Mouse (Mus musculus) T-helper 1 cell (primary cell): ENCODE data around the gene Rbms3.

Experiments
- in situ Hi-C: fragments of 300-600 bp; cut with MboI, MseI; formaldehyde crosslinking; loops from one replicate; pipeline ENCODE4 v1.15.1; 2025; ENCODE audit warnings: high pct_unique_total_duplicates

Gene Rbms3

DNA sequence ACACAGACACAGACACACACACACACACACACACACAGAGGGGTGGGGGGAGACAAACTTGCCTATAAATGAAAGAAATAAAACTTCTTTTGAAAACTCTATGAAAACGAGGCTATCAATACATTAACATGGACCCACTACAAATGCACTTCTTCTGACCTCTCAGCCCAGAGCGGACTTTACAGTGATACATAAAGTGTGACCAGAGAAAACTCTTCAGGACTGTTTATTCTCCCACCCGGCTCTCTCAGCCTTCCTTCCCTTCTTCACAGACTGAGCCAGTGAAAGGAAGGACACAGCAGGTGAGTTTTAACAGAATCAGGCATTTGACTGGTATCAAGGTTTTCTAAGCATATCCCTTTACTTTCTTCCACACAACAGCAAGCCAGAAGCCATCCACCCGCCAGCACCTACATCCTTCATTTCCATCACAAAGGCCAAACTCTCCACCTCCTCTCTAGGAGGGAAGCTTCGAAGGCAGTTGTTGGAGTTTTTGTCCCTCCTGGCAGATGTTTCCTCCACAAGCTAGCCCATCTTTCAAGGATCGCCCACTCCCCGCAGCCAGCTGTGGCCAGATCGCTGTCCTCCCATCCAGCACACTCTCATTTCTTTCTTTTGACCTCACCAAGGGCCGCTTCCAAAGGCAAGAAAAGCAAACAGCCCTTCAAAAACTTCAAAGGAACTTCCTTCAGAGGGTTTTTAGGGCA lies 980.5 kb downstream of the Rbms3 start:
- in situ Hi-C loops, result no loop called here

- in situ Hi-C loops, result no loop called here
Measured at GRCm38 (mm10) chr9:116644616-116645015, 985.1 kb downstream of the Rbms3 start.

- in situ Hi-C loops, result no loop called here
Measured at GRCm38 (mm10) chr9:116640302-116640679, 989.4 kb downstream of the Rbms3 start.

DNA sequence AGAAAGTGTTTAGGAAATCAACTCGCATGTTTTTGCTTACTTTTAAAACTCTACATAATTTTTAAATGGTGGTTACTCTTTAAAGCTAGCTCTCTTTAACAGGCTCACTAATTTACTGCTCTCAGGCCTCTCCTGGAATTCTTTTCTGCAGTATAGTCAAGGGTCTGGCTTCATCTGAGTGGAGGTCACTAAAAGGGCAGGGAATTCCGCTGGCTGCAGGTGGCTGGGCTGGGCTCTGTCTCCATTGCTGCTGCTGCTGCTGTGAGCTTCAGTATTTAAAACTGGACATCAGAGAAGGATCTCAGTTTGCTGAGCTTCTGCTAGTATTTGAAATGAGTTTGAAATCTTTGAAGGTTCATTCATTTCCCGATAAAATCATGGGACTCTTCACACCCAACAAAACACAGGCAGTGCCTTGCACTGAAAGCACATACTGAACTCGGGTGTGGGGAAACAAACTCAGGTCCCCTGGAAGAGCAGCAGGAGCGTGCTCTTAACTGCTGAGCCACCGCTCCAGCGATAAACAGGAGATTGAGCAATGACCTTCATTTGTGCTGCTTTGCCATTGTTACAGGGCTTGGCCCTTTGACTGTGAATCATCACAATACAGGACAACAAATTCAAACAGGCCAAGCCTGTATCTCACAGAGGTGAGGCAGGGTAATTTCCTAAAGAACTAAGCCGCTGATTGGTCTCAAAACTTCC lies 990.0 kb downstream of the Rbms3 start:
- in situ Hi-C loops, result no loop called here

GRCm38 (mm10) chr9:116633786-116634185 lies 995.9 kb downstream of the Rbms3 start:
- in situ Hi-C loops, result no loop called here

GRCm38 (mm10) chr9:116633075-116633474 lies 996.6 kb downstream of the Rbms3 start:
- in situ Hi-C loops, result no loop called here

GRCm38 (mm10) chr9:116631816-116632215 lies 997.9 kb downstream of the Rbms3 start:
- in situ Hi-C loops, result no loop called here

- in situ Hi-C loops, result no loop called here
Measured at GRCm38 (mm10) chr9:116630805-116631204, 998.9 kb downstream of the Rbms3 start.

DNA sequence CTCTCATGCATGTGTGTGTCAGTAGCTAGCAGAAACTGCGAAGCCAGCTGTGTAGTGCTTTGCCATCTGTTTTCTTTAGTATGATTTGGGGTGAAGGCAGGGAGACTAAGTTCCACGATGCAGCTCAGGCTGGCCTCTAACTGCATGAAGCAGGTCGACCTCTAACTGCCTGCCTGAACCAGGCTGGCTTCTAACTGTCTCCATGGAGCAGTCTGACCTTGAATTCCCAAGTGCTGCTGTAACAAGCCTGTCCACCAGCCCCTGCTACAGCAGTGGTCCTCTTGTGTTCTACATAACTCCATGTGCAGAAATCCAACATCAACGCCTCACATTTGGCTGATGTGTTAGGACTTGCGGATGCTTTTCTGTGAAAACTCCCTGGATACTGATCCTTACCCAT lies 1009.3 kb downstream of the Rbms3 start:
- in situ Hi-C loops, result no loop called here

- in situ Hi-C loops, result no loop called here
Measured at GRCm38 (mm10) chr9:116618886-116619285, 1010.8 kb downstream of the Rbms3 start.

GRCm38 (mm10) chr9:116613276-116613675 lies 1016.4 kb downstream of the Rbms3 start:
- in situ Hi-C loops, result no loop called here

DNA sequence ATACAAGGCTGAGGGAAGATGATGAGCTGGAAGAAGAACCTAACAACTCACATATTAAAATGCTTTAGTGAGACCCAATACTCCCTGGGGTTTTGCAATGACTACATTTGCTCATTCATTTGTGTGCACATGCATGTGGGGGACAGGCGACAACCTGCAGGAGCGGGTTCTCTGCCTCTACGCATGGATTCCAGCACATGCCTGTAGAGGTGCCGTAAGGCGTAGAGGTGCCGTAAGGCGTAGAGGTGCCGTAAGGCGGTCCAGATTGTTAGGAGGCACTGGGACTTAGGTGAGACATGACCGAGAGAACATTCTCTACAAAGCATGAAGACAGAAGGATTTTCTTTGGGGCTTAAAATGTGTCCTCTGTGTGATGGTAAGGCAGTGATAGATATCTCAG lies 1033.7 kb downstream of the Rbms3 start:
- in situ Hi-C loops, result no loop called here

DNA sequence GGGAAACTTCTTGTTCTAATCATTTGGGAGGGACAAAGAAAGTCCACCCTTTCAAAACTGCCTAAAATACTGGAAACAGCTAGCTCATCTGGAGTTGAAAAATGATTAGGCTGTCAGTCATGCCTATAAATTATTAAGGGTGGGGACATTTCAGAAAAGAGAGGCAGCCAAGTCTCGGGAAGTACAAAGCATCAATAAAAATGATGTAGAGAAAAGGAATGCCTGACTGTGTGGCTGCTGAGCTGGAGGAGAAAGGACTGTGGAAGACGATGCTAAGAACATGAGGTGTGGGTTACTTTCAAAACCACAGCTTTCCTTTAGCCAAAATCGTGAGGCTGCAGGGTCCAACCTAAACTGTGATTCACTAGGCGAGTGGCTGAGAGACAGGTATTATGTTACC lies 1037.2 kb downstream of the Rbms3 start:
- in situ Hi-C loops, result no loop called here

DNA sequence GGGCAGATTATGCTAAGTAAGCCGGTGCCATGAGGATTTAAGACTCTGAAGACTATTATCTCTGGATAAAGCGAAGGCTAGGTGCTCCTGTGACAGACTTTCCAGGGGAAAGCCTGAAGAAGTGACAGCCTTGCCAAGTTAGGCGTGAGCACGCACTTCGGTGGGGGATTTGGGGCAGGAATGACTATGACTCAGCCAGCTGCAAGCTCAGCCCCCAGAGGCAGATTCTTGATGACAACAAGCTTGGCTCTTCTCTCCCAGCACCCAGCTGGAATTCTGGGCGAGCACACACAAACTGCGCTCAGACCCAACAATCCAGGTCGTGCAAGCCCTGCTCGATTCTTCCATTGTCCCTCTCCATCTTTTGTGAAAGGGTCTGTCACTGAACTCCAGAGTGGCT lies 1038.6 kb downstream of the Rbms3 start:
- in situ Hi-C loops, result no loop called here

DNA sequence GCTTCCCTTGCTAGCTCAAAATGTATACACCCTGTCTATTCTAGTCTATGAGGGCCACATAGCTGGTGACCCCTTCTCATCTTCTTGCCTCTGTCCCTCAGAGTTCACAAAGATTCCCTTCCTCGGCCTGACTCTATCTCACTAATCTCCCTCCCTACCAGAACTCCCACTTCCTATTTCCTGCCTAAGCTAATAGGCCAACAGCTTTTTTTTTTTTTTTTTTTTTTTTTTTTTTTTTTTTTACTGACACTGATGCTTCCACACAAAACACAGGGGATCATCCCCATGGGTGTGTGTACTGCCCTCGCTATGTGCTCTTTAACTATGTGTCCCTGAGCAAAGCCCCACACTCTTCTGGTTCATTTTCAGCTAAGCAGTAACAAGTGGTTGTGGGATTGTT lies 1060.0 kb downstream of the Rbms3 start:
- in situ Hi-C loops, result loop anchor here (10.0 kb wide), 1 partner anchor 1585 kb away; the partner anchor contains the start of gene Rps27rt

DNA sequence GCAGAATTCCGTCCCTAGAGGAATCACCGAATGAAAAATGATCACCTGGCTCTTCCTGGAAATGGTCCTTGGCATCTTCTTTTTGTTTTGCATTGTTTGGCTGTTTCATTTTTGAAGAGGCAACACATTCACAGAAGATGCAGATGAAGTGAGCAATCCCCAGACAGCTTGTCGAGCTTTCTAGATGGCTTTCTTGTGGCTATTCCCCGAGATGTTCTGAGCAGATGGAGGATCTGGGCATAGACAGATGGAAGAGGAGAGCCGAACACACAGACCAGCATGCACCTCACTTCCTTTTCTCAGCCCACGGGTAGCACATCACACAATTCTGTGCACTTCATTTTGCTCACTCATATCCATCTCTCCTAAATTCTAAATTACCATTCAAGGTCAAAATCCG lies 1063.0 kb downstream of the Rbms3 start:
- in situ Hi-C loops, result no loop called here

GRCm38 (mm10) chr9:116557781-116558180 lies 1071.9 kb downstream of the Rbms3 start:
- in situ Hi-C loops, result no loop called here

GRCm38 (mm10) chr9:116556641-116557040 lies 1073.1 kb downstream of the Rbms3 start:
- in situ Hi-C loops, result no loop called here

DNA sequence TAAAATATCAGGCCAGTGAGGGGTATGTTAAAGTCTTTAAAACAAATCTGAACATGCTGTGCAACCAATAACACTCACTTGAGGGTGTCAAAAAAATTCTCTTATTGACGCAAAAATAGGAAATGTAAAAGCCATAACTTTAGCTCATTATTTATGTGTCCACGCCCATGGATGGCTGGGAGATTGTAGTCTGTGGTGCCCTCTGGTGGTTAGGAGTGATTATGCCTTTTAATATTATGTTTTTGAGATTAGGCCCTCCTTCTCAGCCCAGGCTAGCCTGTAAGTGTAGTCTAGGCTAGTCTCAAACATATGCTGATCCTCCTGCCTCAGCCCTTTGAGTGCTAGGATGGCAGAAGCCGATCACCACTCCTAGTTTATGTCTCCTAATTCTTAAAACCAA lies 1076.5 kb downstream of the Rbms3 start:
- in situ Hi-C loops, result no loop called here

DNA sequence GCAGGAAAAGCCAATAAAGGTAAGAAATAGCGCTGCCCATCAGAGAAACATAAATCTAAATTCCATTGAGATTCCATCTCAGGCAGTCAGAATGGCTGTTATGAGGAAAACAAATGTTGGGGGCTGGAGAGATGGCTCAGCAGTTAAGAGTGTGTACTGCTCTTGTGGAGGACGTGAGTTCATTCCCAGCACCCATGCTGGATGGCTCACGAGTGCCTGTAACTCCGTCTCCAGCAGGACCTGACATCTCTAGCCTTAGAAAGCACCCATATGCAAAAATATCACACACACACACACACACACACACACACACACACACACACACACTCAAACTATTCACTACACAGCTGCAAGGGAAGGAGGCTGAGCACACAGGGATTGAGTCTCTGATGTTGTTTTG lies 1083.6 kb downstream of the Rbms3 start:
- in situ Hi-C loops, result no loop called here

DNA sequence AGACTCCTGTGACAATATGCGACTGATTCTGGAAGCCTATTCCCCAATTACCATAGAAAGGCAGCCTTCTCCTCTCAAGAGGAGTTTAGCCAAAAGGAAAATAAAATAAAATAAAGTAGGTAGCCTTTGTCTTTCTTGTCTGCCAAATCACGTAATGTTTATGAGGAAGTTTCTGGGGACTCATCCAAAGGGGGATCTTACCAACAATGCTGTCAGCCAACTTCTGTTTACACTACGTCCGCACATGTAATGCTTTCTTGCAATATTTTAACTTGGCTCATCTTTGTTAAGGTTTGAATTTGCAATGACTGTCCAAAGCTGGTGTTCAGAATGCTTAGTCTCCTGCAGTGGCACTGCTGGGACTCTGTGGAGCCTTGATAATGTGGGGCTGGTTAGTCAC lies 1086.9 kb downstream of the Rbms3 start:
- in situ Hi-C loops, result no loop called here

- in situ Hi-C loops, result no loop called here
Measured at GRCm38 (mm10) chr9:116541976-116542375, 1087.7 kb downstream of the Rbms3 start.

DNA sequence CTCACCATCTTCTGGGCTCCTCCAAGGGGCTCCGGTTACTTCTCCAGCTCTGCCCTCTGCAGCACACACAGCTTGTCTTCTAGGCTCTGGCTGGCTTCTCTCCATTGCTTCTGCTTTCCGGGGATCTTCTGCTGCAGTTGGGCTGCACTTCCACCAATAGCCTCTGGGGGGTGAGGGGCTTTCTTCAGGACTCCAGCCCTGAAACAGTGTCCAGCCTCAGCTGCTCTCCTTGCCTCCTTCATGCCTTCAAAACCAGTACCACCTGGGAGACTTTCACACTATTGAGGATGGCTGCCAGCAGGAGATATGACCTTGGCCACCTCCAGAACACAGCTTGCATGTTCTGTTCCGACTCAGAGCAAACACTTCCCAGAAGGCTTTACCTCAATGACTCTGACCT lies 1094.0 kb downstream of the Rbms3 start:
- in situ Hi-C loops, result no loop called here
